Mouse (Mus musculus) inflammation-experienced regulatory T-cells (primary cell): ENCODE results near the gene Phlpp2. TPM values are rescaled to one million over a fixed set of nuclear protein-coding genes. Genes with fewer than 3 reads are reported as not detected.

Experiments
- polyA plus RNA-seq, 2 experiments: library from polyadenylated mRNA; unstranded; fragments of 100-300 nt; shearing (Covaris generic); gene quantifications; one replicate each; pipeline ENCODE4 v1.2.1; 2017

Gene Phlpp2
- under 1 TPM; 0.54 to 0.77 TPM for polyA plus RNA-seq

DNA sequence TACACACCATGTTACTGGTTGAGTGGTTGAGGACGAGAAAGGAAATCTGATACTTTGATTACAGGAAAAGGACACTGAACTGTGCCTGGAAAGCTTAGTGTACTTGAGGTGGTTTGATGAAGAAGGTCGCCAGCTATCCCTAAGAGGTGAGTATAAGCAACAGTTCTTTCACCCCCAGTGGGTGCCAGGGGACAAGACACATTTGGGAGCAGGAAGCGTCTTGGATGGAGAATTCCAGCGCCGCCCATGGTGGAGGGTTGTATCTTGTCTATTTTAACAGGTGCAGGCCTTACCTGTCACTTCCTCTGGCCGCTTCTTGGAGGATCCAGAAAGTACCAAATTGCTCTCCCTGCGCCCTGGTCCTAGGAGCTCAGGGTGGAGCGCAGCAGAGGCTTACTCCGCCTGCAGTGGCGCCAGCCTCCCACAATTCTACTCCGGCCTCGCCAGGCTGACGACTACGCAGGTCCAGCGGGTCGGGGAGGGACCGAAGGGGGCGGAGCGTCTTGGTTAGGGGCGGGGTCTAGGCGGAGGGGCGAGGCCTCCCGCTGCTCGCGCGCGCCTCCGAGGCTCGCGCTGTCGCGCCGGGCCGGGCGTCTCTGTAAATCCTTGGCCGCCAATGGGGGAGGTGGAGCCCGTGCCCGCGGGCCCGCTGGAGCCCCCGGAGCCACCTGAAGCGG lies at the start of gene Phlpp2:
TSS of gene Phlpp2 (plus strand) at position 540 of the 677 bp plus-strand sequence.

GRCm38 (mm10) chr8:109961693-109962367 lies 93.5 kb downstream of the Phlpp2 start, which contains the start of gene Marveld3:
Marveld3 (minus strand) TSS chr8:109962203.

GRCm38 (mm10) chr8:109990224-109990623 lies 121.9 kb downstream of the Phlpp2 start, which contains the start of gene Tat:
Tat (plus strand) TSS chr8:109990437.

Other genes starting within 250 kb of the Phlpp2 start
- gene Ist1, start 175.3 kb upstream of the Phlpp2 start, polyA plus RNA-seq: 100 to 1,000 TPM; 137 to 180 TPM
- 10 to 100 TPM in 1 of 2 experiments, 1 to 10 TPM in 1; 8.4 to 16.7 TPM for gene Zfp821, start 163.0 kb upstream of the Phlpp2 start, polyA plus RNA-seq
- gene Atxn1l, start 130.8 kb upstream of the Phlpp2 start, polyA plus RNA-seq: 1 to 10 TPM; 2.8 to 2.9 TPM
- 10 to 100 TPM; 45.0 to 46.3 TPM for gene Ap1g1, start 90.0 kb upstream of the Phlpp2 start, polyA plus RNA-seq
- 1 to 10 TPM in 1 of 2 experiments, under 1 TPM in 1; 0.20 to 1.8 TPM for gene Marveld3, start 93.7 kb downstream of the Phlpp2 start, polyA plus RNA-seq
- gene Tat, start 121.9 kb downstream of the Phlpp2 start, polyA plus RNA-seq: not detected
- under 1 TPM in 1 of 2 experiments, not detected in 1; 0.48 TPM for gene Chst4, start 171.2 kb downstream of the Phlpp2 start, polyA plus RNA-seq
- 1 to 10 TPM; 3.1 to 4.4 TPM for gene Zfp612, start 211.2 kb downstream of the Phlpp2 start, polyA plus RNA-seq
- gene Gm21964, start 232.7 kb downstream of the Phlpp2 start, polyA plus RNA-seq: under 1 TPM in 1 of 2 experiments, not detected in 1; 0.11 TPM
- gene Gm17720, start 234.2 kb downstream of the Phlpp2 start, polyA plus RNA-seq: not detected